Mouse (Mus musculus) ES-E14 (cell line): ENCODE results near the gene Cep63. TPM values are rescaled to one million over a fixed set of nuclear protein-coding genes. Genes with fewer than 3 reads are reported as not detected.

Source experiments
- DNase-seq: peaks from one replicate; pipeline ENCODE4 v3.0.0-alpha.2; 2013; ENCODE audit warnings: low read depth, low spot score
- H3K27ac ChIP-seq: 2 replicates; pipeline ENCODE4 v1.5.1; 2012; ENCODE audit warnings: low read depth, mild to moderate bottlenecking, low read length, moderate library complexity, mixed read lengths; ENCODE audit not compliant: poor library complexity, insufficient read depth, severe bottlenecking
- H3K36me3 ChIP-seq: 2 replicates; pipeline ENCODE4 v1.6.1; 2012; ENCODE audit warnings: mild to moderate bottlenecking, low read length, moderate library complexity, mixed read lengths; ENCODE audit not compliant: control insufficient read depth, poor library complexity, insufficient read depth, severe bottlenecking
- H3K4me1 ChIP-seq, 2 experiments: fragments of 150-350 bp in 1 of 2; sonication (generic) in 1 of 2; 2 replicates each; pipeline ENCODE4 v1.6.1; 2012; ENCODE audit warnings: low read length in 2 of 2, mild to moderate bottlenecking in 1 of 2, mixed read lengths in 1 of 2; ENCODE audit not compliant: control insufficient read depth in 2 of 2, insufficient read depth in 2 of 2, poor library complexity in 1 of 2
- H3K4me3 ChIP-seq, 2 experiments: fragments of 150-350 bp in 1 of 2; sonication (generic) in 1 of 2; 2 replicates each; pipeline ENCODE4 v1.5.1; 2012; ENCODE audit warnings: low read length in 2 of 2, low read depth in 1 of 2, mild to moderate bottlenecking in 1 of 2, mixed read lengths in 1 of 2; ENCODE audit not compliant: insufficient read depth in 1 of 2, poor library complexity in 1 of 2, severe bottlenecking in 1 of 2
- H3K9ac ChIP-seq: 2 replicates; pipeline ENCODE4 v1.6.1; 2012; ENCODE audit warnings: low read depth, mild to moderate bottlenecking, low read length, mixed read lengths; ENCODE audit not compliant: poor library complexity, insufficient read depth, severe bottlenecking
- H3K9me3 ChIP-seq: fragments of 150-350 bp; sonication (generic); 2 replicates; pipeline ENCODE4 v1.6.1; 2012; ENCODE audit warnings: low read depth, mild to moderate bottlenecking, low read length; ENCODE audit not compliant: control insufficient read depth, insufficient read depth
- CHD2 ChIP-seq: IDR thresholded peaks from 2 replicates; pipeline ENCODE4 v1.6.1; 2014; ENCODE audit warnings: mild to moderate bottlenecking, low read depth, low read length, inconsistent platforms
- HCFC1 ChIP-seq: IDR thresholded peaks from 2 replicates; pipeline ENCODE4 v1.6.1; 2012; ENCODE audit warnings: low read length, inconsistent platforms, borderline replicate concordance; ENCODE audit not compliant: insufficient read depth
- MAFK ChIP-seq: IDR thresholded peaks from 2 replicates; pipeline ENCODE4 v1.6.1; 2014; ENCODE audit warnings: mild to moderate bottlenecking, low read depth, low read length, inconsistent platforms; ENCODE audit not compliant: insufficient read depth
- ZC3H11A ChIP-seq: IDR thresholded peaks from 2 replicates; pipeline ENCODE4 v1.6.1; 2012; ENCODE audit warnings: low read depth, mild to moderate bottlenecking, inconsistent platforms, low read length, borderline replicate concordance
- ZNF384 ChIP-seq: IDR thresholded peaks from 2 replicates; pipeline ENCODE4 v1.6.1; 2012; ENCODE audit warnings: low read depth, low read length, inconsistent platforms
- in situ Hi-C, 2 experiments: fragments of 600-800 bp; cut with MboI; formaldehyde crosslinking; loops; one replicate each; pipeline ENCODE4 v1.15.1; 2025; ENCODE audit warnings: low sequenced_read_pairs in 2 of 2, inconsistent platforms in 1 of 2; ENCODE audit not compliant: unreplicated experiment in 2 of 2
- total RNA-seq: library from RNA; depleted of rRNA; stranded (reverse); fragments of 300-350 nt; gene quantifications from 2 replicates; pipeline ENCODE4 v1.2.3, GENCODE M21; 2012

Cep63 gene
- total RNA-seq, 1 experiment, result 26.1 TPM

DNA sequence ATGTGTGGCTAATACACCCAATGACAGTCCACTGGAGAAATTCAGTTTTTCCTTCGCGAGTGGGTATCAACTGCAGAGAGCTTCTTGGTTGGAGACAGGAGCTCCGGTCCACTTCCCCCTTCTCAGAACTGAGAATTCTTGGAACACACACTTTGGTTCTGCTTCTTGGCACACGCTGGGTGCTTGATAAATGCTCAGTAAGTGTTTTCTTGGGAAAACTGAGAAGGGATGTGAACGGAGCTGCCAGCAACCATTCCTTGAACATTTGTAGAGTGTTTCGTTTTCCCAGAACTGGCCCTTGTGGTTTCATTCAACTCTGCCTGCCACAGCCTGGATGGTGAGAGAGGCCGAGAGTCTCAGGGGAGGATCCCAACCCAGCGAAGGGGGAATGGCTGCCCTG lies 77.1 kb downstream of the Cep63 start:
- no peak overlapping the region for H3K9ac ChIP-seq
- no peaks in the 10 kb centered on the region for H3K4me1 ChIP-seq
- TF ChIP-seq ZC3H11A, result no peak
- TF ChIP-seq HCFC1, result no peak
- no peak for TF ChIP-seq MAFK
- TF ChIP-seq CHD2, result no peak
- H3K9me3 ChIP-seq, result no peaks in the 10 kb centered on the region
- no peak overlapping the region for H3K4me3 ChIP-seq
- in situ Hi-C loops, result no loop called here
- no peaks in the 10 kb centered on the region for H3K36me3 ChIP-seq
- DNase-seq, result no peak
- H3K27ac ChIP-seq, result no peak overlapping the region

GRCm38 (mm10) chr9:102547028-102547354 lies 79.3 kb downstream of the Cep63 start:
- no peak for DNase-seq
- no peaks in the 10 kb centered on the region for H3K36me3 ChIP-seq
- TF ChIP-seq MAFK (no peak), HCFC1 (no peak), ZNF384 (no peak), CHD2 (no peak), ZC3H11A (no peak)
- in situ Hi-C loops, result no loop called here
- no peak overlapping the region for H3K4me3 ChIP-seq
- H3K4me1 ChIP-seq, result no peaks in the 10 kb centered on the region
- H3K9ac ChIP-seq, result no peak overlapping the region
- H3K9me3 ChIP-seq, result no peaks in the 10 kb centered on the region
- H3K27ac ChIP-seq, result no peak overlapping the region

DNA sequence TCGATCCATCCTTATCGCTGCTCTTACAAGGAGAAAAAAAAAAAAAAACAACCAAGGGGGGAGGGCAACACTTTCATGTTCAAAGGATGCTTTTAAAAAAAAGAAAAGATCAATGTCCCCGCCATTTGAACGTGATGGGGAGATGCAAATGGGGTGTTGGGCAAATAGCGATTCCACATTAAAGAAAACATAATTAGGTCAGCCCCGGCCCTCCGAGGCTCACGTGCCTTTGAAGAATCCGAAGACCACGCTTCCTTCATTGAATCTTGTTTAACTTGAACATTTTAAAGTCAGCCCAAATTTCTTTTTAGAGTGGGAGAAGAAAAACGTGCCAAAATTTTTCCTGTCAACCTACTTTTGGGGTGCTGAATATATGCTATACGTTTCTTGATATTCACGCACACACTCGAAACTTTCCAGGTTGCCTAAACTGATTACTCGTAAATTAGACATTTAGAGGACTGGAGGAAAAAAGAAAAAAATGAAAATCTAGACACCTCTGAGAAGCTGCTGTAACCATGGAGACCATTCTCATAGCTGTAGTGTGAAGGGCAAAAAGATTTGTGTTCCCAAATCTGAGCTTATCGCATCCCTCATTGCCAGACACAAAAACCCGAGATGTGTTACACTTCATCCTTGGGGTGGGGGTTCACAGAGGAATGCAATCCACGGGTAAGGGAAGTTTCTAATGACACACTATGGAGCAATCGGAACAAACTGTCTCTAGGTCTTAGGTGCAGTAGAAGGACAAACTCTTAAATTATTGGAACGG lies 79.9 kb downstream of the Cep63 start:
- DNase-seq, result no peak
- in situ Hi-C loops, result no loop called here
- Histone ChIP-seq H3K4me3 (no peak overlapping the region), H3K4me1 (no peaks in the 10 kb centered on the region), H3K27ac (no peak overlapping the region), H3K9ac (no peak overlapping the region), H3K9me3 (no peaks in the 10 kb centered on the region), H3K36me3 (no peaks in the 10 kb centered on the region)
- TF ChIP-seq MAFK, result no peak
- no peak for TF ChIP-seq ZC3H11A
- TF ChIP-seq HCFC1, result no peak
- no peak for TF ChIP-seq ZNF384
- TF ChIP-seq CHD2, result no peak

DNA sequence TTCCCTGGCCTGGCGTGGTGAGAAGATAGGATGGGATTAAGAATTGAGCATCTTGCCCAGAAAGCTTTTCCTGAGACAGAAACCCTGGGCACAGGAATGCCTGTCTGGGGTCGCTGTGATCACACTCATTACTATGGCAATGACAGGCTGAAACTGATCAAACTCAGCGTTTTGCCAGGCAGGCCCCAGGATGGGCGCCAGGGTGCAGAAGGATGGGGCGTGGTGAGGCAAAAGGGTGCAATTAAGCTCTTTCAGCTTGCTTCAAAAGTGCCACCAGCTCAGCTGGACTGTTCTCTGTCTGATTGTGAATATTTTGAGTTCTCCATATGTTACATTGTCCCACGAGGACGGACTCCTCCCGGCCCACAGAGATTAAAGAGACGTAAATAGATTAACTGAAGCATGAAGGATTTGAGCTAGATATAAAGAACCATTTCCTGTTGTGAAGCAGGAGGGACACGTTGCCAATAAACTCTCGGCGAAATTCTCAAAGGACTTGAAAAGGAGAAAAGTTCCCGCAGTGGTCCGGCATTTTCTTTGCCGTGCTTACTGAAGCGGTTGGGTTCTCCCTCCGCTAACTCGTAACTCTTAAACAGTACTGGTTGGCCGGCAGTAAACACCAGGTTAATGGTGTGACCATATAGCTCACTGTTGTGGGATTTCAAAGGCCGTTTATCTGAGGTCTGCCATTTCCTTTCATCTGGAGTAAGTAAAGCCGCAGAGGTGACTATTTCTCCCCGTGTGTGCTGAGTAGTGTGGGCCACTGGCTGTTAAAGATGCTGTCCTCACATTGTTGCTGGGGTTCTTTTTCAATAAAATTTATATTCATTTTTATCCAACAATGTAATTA lies 80.7 kb downstream of the Cep63 start:
- no peak for DNase-seq
- Histone ChIP-seq H3K9ac (no peak overlapping the region), H3K27ac (no peak overlapping the region), H3K4me3 (no peak overlapping the region; a peak in 1 of 4 replicates), H3K36me3 (no peaks in the 10 kb centered on the region), H3K9me3 (no peaks in the 10 kb centered on the region), H3K4me1 (no peaks in the 10 kb centered on the region)
- TF ChIP-seq CHD2 (no peak), ZC3H11A (no peak), HCFC1 (no peak), ZNF384 (no peak), MAFK (no peak)
- in situ Hi-C loops, result no loop called here
